Mouse (Mus musculus) ES-E14 (cell line): ENCODE data around the gene Cdk17.
A peak's percentile ranks its signal among the peaks of the same experiment; 100 is the strongest.

ENCODE experiments used
- HCFC1 ChIP-seq: IDR thresholded peaks from 2 replicates; pipeline ENCODE4 v1.6.1; 2012; ENCODE audit warnings: low read length, inconsistent platforms, borderline replicate concordance; ENCODE audit not compliant: insufficient read depth
- MAFK ChIP-seq: IDR thresholded peaks from 2 replicates; pipeline ENCODE4 v1.6.1; 2014; ENCODE audit warnings: mild to moderate bottlenecking, low read depth, low read length, inconsistent platforms; ENCODE audit not compliant: insufficient read depth
- ZNF384 ChIP-seq: IDR thresholded peaks from 2 replicates; pipeline ENCODE4 v1.6.1; 2012; ENCODE audit warnings: low read depth, low read length, inconsistent platforms

GRCm38 (mm10) chr10:93309131-93309933, 148.7 kb downstream of the Cdk17 start:
- TF ChIP-seq ZNF384 (peak; percentile 73; the same call in 1 of the 2 replicates), HCFC1 (no peak), MAFK (no peak)
